Mouse (Mus musculus): ENCODE measurements around the gene Olfm4. TPM values are rescaled to one million over a fixed set of nuclear protein-coding genes. Genes with fewer than 3 reads are reported as not detected.

The Olfm4 gene
- polyA plus RNA-seq, 1 experiment: 91.2 TPM

- Histone ChIP-seq H3K27ac (ENCODE audit: insufficient read depth, low read depth, low read length) (no peak overlapping the region), H3K4me1 (ENCODE audit: control insufficient read depth, insufficient read depth, insufficient read length, low read length) (no peaks in the 10 kb centered on the region), H3K36me3 (ENCODE audit: control insufficient read depth, insufficient read depth, low read length) (no peaks in the 10 kb centered on the region), H3K4me3 (ENCODE audit: low read depth, low read length) (no peak overlapping the region), H3K27me3 (ENCODE audit: control insufficient read depth, insufficient read depth, low read length) (no peaks in the 10 kb centered on the region)
- TF ChIP-seq POLR2A (IDR thresholded peaks at IDR 0.05; ENCODE audit: low read depth, low read length) (no peak), CTCF (IDR thresholded peaks at IDR 0.05; ENCODE audit: extremely low read depth, insufficient read length, insufficient replicate concordance, low read depth, low read length) (no peak)
- WGBS: 86% methylated on average over 2 of the region's 2 CpGs
Observed at GRCm38 (mm10) chr14:79961602-79962001, 22.3 kb upstream of the Olfm4 start.

DNA sequence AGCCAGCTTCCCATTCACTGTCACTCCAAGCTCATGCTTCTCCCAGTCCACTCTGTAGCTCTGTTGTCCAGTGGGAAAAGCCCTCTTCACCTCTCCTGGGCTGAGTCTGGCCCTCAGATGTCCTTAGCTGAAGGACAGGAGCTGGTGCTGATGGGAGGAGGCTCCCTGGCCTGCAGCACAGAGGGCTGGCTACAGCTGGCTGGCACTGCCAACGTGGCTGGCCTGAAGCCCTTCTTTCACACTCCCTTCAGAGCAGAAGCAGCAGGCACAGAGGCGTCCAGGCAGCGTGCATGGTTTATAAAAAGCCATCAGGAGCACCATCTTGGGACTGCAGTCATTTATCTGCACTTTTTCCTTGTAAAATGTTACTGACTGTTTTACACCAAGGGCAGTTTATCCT, 13.7 kb upstream of the Olfm4 start:
- Histone ChIP-seq H3K4me3 (ENCODE audit: low read depth, low read length) (no peak overlapping the region), H3K27ac (ENCODE audit: insufficient read depth, low read depth, low read length) (no peak overlapping the region), H3K36me3 (ENCODE audit: control insufficient read depth, insufficient read depth, low read length) (no peaks in the 10 kb centered on the region), H3K27me3 (ENCODE audit: control insufficient read depth, insufficient read depth, low read length) (no peaks in the 10 kb centered on the region), H3K4me1 (ENCODE audit: control insufficient read depth, insufficient read depth, insufficient read length, low read length) (no peaks in the 10 kb centered on the region)
- no peak for TF ChIP-seq CTCF (IDR thresholded peaks at IDR 0.05; ENCODE audit: extremely low read depth, insufficient read length, insufficient replicate concordance, low read depth, low read length)
- no peak for TF ChIP-seq POLR2A (IDR thresholded peaks at IDR 0.05; ENCODE audit: low read depth, low read length)
- 74% methylated on average over 3 of the region's 3 CpGs for WGBS

DNA sequence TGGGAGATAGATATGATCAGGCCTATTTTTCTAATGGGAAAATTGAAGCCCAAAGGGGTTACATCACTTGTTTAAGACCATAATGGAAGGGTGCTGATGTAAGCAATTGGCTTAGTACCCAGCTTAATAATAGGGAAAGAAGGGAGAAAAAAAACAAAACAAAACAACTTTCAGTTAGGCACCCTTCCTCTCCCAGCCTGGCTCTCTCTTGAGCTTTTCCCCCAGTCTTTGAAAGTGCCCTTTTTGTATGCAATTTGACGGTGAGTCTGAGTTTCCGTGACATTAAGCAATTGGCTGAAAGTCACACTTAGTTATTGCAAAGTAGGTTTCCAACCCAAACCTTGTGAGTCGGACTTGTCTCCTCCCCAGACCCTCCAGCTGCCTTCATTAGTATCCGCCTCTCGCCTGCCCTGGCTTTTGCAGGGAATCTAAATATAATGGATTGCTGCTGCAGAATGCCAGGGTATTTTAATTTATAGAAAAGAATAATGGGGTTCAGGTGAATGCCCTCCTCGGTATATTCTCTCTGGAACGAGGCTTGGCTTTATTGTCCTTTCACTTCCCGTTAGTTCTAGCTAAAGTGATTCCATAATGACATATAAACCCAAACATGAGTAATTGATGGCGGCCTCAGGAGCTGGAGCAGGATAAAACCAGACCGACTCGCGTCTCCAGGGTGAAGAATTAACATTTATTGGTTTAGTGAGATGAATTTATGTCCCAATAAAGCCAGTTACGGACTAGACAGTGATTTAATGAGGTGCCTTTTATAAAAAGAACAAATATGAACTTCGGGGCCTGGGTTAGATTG, 12.7 kb upstream of the Olfm4 start:
- Histone ChIP-seq H3K27me3 (ENCODE audit: control insufficient read depth, insufficient read depth, low read length) (no peaks in the 10 kb centered on the region), H3K27ac (ENCODE audit: insufficient read depth, low read depth, low read length) (no peak overlapping the region), H3K4me1 (ENCODE audit: control insufficient read depth, insufficient read depth, insufficient read length, low read length) (no peaks in the 10 kb centered on the region), H3K4me3 (ENCODE audit: low read depth, low read length) (no peak overlapping the region), H3K36me3 (ENCODE audit: control insufficient read depth, insufficient read depth, low read length) (no peaks in the 10 kb centered on the region)
- TF ChIP-seq CTCF (IDR thresholded peaks at IDR 0.05; ENCODE audit: extremely low read depth, insufficient read length, insufficient replicate concordance, low read depth, low read length) (no peak), POLR2A (IDR thresholded peaks at IDR 0.05; ENCODE audit: low read depth, low read length) (no peak)
- 38% methylated on average over 14 of the region's 14 CpGs for WGBS

DNA sequence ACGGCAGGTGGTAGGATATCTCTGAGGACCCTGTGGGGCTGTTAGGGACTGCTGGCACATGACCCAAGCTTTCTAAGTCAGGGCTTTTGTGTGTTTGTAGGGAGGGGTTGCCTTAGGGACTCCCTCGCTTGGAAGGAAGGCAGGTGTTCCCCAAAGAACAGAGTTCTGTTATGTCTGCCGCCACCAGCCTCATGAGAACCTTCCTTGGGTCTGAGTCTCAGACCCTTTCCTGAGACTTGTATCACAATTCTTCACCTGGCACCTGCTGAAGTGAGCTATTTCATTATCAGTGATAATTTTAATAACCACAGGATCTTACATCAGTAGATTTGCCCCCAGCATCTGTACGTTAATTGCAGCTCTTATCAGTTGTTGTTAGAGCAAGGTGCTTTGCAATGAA, 2.4 kb upstream of the Olfm4 start:
- Histone ChIP-seq H3K36me3 (ENCODE audit: control insufficient read depth, insufficient read depth, low read length) (no peaks in the 10 kb centered on the region), H3K4me1 (ENCODE audit: control insufficient read depth, insufficient read depth, insufficient read length, low read length) (no peaks in the 10 kb centered on the region), H3K27ac (ENCODE audit: insufficient read depth, low read depth, low read length) (peak overlapping the region; percentile 44; the same call in 1 of the 2 replicates), H3K27me3 (ENCODE audit: control insufficient read depth, insufficient read depth, low read length) (no peaks in the 10 kb centered on the region), H3K4me3 (ENCODE audit: low read depth, low read length) (no peak overlapping the region)
- WGBS: 40% methylated on average over 4 of the region's 4 CpGs
- TF ChIP-seq POLR2A (IDR thresholded peaks at IDR 0.05; ENCODE audit: low read depth, low read length) (no peak), CTCF (IDR thresholded peaks at IDR 0.05; ENCODE audit: extremely low read depth, insufficient read length, insufficient replicate concordance, low read depth, low read length) (no peak)

- peaks cover 3% of the 10 kb centered on the region; the same call in 1 of the 2 replicates for H3K4me1 ChIP-seq (ENCODE audit: control insufficient read depth, insufficient read depth, insufficient read length, low read length)
- 21% methylated on average over 7 of the region's 7 CpGs for WGBS
- H3K27ac ChIP-seq (ENCODE audit: insufficient read depth, low read depth, low read length): 0 out of 2 replicates have a peak overlapping the region, but pooled peaks have one; percentile 7
- no peak overlapping the region for H3K4me3 ChIP-seq (ENCODE audit: low read depth, low read length)
- no peaks in the 10 kb centered on the region for H3K36me3 ChIP-seq (ENCODE audit: control insufficient read depth, insufficient read depth, low read length)
- no peaks in the 10 kb centered on the region for H3K27me3 ChIP-seq (ENCODE audit: control insufficient read depth, insufficient read depth, low read length)
- TF ChIP-seq POLR2A (IDR thresholded peaks at IDR 0.05; ENCODE audit: low read depth, low read length) (no peak), CTCF (IDR thresholded peaks at IDR 0.05; ENCODE audit: extremely low read depth, insufficient read length, insufficient replicate concordance, low read depth, low read length) (no peak)
Observed at GRCm38 (mm10) chr14:79985137-79985670, 1.3 kb downstream of the Olfm4 start.

DNA sequence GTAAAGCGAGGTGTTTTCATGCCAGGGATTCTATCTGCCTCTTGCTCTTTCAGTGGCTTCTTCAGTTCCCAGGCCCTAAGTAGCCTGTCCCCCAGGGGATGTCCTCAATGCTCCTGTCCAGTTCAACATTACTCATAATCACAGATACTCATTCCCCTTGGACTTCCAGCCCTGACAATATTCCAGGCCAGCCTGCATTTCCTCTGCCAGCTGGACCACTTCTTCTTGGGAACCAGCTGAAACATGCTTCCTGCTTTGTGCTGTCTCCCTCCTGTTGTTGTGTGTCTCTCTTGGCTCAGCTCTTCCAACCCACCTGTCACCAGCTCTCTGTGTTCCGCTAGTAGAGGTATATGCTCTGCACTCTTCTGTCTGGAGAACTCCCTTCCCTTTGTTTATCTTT, 1.8 kb downstream of the Olfm4 start:
- Histone ChIP-seq H3K36me3 (ENCODE audit: control insufficient read depth, insufficient read depth, low read length) (no peaks in the 10 kb centered on the region), H3K27me3 (ENCODE audit: control insufficient read depth, insufficient read depth, low read length) (no peaks in the 10 kb centered on the region), H3K27ac (ENCODE audit: insufficient read depth, low read depth, low read length) (peak overlapping the region; percentile 24), H3K4me1 (ENCODE audit: control insufficient read depth, insufficient read depth, insufficient read length, low read length) (peaks cover 5% of the 10 kb centered on the region; the same call in 1 of the 2 replicates), H3K4me3 (ENCODE audit: low read depth, low read length) (no peak overlapping the region)
- WGBS: 38% methylated on average over 2 of the region's 2 CpGs
- TF ChIP-seq CTCF (IDR thresholded peaks at IDR 0.05; ENCODE audit: extremely low read depth, insufficient read length, insufficient replicate concordance, low read depth, low read length): no peak
- TF ChIP-seq POLR2A (IDR thresholded peaks at IDR 0.05; ENCODE audit: low read depth, low read length): no peak

DNA sequence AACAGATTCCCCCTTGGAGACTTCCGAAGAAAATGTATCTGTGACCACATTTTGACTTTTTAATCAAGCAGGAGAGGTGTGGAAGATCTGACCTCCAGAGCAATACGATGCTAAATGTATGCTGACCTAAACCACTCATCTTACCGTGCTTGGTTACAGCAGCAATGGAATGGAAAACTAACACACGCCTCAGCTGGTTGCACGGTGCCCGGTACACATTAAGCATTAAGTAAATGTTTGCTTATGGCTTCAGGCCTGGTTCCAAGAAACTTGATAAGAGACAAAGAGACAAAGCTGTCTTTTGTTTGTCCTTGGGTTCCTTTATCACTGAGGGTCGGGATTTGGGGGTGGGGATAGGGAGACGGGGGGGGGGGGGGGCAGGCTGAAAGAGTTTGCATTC, 3.0 kb downstream of the Olfm4 start:
- Histone ChIP-seq H3K4me3 (ENCODE audit: low read depth, low read length) (no peak overlapping the region), H3K27me3 (ENCODE audit: control insufficient read depth, insufficient read depth, low read length) (no peaks in the 10 kb centered on the region), H3K4me1 (ENCODE audit: control insufficient read depth, insufficient read depth, insufficient read length, low read length) (peaks cover 5% of the 10 kb centered on the region; the same call in 1 of the 2 replicates), H3K36me3 (ENCODE audit: control insufficient read depth, insufficient read depth, low read length) (no peaks in the 10 kb centered on the region), H3K27ac (ENCODE audit: insufficient read depth, low read depth, low read length) (peak overlapping the region; percentile 48; the same call in 1 of the 2 replicates)
- 25% methylated on average over 8 of the region's 8 CpGs for WGBS
- TF ChIP-seq POLR2A (IDR thresholded peaks at IDR 0.05; ENCODE audit: low read depth, low read length) (no peak), CTCF (IDR thresholded peaks at IDR 0.05; ENCODE audit: extremely low read depth, insufficient read length, insufficient replicate concordance, low read depth, low read length) (no peak)

Data from small intestine, adult 2 months (tissue).